Mouse (Mus musculus): ENCODE data around the gene Gm773.
"Not testable (repeated sequence)": the region's sequence is repeated elsewhere in the genome, so short reads cannot be mapped to it uniquely, and the experiment has no call there.

Gene Gm773

GRCm38 (mm10) chrX:56212771-56213170 is at the start of gene Gm773:
Gene Gm773 (minus strand): TSS chrX:56212881.
- DNase-seq (ENCODE audit: inconsistent ontology term), result no peak

- DNase-seq (ENCODE audit: inconsistent ontology term), result not testable (repeated sequence)
Observed at GRCm38 (mm10) chrX:56186449-56186848, 26.2 kb downstream of the Gm773 start.

GRCm38 (mm10) chrX:56151396-56151795 is 61.3 kb downstream of the Gm773 start:
- no peak for DNase-seq (ENCODE audit: inconsistent ontology term)

Data from Muller cell, postnatal 12 days (primary cell).